12 mouse cellular contexts compared by ENCODE assay signal in the genomic region with DNA sequence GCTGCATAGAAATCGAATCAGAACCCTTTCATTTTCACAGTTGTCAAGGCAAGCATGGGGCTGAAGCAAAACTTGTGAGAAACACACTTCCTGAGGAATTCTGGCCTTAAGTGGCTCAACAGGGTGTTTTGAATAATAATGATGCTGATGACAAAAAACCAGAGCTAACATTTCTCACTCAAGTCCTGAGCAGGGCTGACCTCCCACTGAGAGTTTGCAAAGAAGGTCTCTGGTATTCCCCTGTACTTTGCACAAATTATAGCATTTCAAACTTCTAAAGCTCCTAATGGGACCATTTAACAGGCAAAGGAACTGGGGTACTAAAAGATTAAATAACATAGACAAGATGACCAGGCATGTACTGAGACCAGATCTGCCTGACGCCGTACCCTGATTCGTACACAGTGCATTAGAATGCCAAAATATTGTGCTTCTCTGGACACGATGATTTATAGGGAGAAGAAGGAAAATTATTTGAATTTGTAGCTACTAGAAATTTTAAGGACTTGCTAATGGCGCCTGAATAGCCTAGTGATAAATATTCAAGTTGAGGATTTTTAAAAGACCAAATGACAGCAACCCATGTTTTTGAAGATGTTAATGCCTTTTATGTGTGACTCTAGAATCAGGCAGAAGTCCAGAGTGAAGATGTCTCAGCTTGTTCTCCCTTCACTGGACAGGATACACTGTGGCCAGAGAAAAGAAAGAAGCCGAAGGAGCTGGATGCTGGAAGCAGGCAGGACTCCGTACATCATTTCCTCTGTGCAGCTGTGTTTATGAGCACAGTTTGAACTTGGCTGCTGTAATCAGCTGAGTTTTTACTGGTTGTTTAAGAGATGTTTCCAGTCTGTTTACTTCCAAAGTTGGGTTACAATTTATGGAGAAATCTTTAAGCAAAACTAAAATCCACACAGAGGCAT.
DNase-seq lines count a peak whose midpoint lies in the region; ATAC-seq lines count a peak whose summit lies in the region.
"Had no signal": no experiment of that assay in that cellular context is flagged by ENCODE, and none has a peak within 500 bp of the region (broad histone marks: within the 10 kb centered on the region; RNA-seq: fewer than 3 reads in every experiment).

No protein-coding gene starts in this region.

- DNase-seq in gastrocnemius, adult 18-20 months (ENCODE audit: low spot score): peak; percentile 5
- DNase-seq in gastrocnemius, postnatal 14 days: no peak
- DNase-seq in limb, embryonic 11.5 days (ENCODE audit: low spot score): no peak
- DNase-seq in limb, embryonic 10.5 days (ENCODE audit: low spot score): no peak
- peak; percentile 9 for DNase-seq in ES-CJ7 (ENCODE audit: low read depth, low spot score)
- DNase-seq in R1 (ENCODE audit: low read depth, low spot score): peak; percentile 59
- DNase-seq: adrenal gland, postnatal 10 days; kidney, postnatal 25 days had no signal

- no peaks in the 10 kb centered on the region for H3K27me3 ChIP-seq in limb, embryonic 11.5 days (ENCODE audit: control insufficient read depth, insufficient read depth, low read length)
- no peaks in the 10 kb centered on the region for H3K27me3 ChIP-seq in limb, embryonic 10.5 days (ENCODE audit: low read depth, poor library complexity, severe bottlenecking)
- H3K27me3 ChIP-seq: CH12.LX; hindbrain, embryonic 13.5 days had no signal

- peak; percentile 36; the same call in 1 of the 2 replicates for ATAC-seq in limb, embryonic 11.5 days (ENCODE audit: insufficient number of reproducible peaks, low FRiP score, low TSS enrichment, low read depth)
- ATAC-seq in megakaryocyte-erythroid progenitor cell, adult 5-6 weeks (replicated peaks; ENCODE audit: low FRiP score, low TSS enrichment, poor library complexity, severe bottlenecking): no peak

- no peak overlapping the region for H3K27ac ChIP-seq in limb, embryonic 11.5 days (replicated peaks; ENCODE audit: low read depth, low read length)
- no peak overlapping the region for H3K27ac ChIP-seq in limb, embryonic 10.5 days
- H3K27ac ChIP-seq: hindbrain, embryonic 13.5 days had no signal

- 63% methylated on average over 8 of the region's 8 CpGs for WGBS in limb, embryonic 11.5 days
- WGBS in limb, embryonic 10.5 days: 81% methylated on average over 8 of the region's 8 CpGs

- no peaks in the 10 kb centered on the region for H3K4me1 ChIP-seq in limb, embryonic 11.5 days (ENCODE audit: control insufficient read depth, insufficient read depth, low read length)
- no peaks in the 10 kb centered on the region; the same call in 1 of the 2 replicates for H3K4me1 ChIP-seq in limb, embryonic 10.5 days
- H3K4me1 ChIP-seq: hindbrain, embryonic 13.5 days had no signal

- H3K4me2 ChIP-seq in limb, embryonic 11.5 days (ENCODE audit: low read depth, severe bottlenecking): no peak overlapping the region
- H3K4me2 ChIP-seq: hindbrain, embryonic 13.5 days; liver, embryonic 11.5 days had no signal

- intact Hi-C loops in gastrocnemius, postnatal 14 days (cut with DNase I; ENCODE audit: low total_unique reads): no loop called here

- no peaks in the 10 kb centered on the region for H3K36me3 ChIP-seq in limb, embryonic 11.5 days (ENCODE audit: control insufficient read depth, insufficient read depth, low read length)
- no peaks in the 10 kb centered on the region for H3K36me3 ChIP-seq in limb, embryonic 10.5 days
- H3K36me3 ChIP-seq: hindbrain, embryonic 13.5 days had no signal

- H3K4me3 ChIP-seq in limb, embryonic 11.5 days (ENCODE audit: low read depth, low read length): no peak overlapping the region
- H3K4me3 ChIP-seq in limb, embryonic 10.5 days: no peak overlapping the region
- H3K4me3 ChIP-seq: hindbrain, embryonic 13.5 days had no signal

- no peaks in the 10 kb centered on the region for H3K9me3 ChIP-seq in limb, embryonic 11.5 days (ENCODE audit: control insufficient read depth, low read length)
- no peaks in the 10 kb centered on the region for H3K9me3 ChIP-seq in limb, embryonic 10.5 days (replicated peaks)
- H3K9me3 ChIP-seq: hindbrain, embryonic 13.5 days had no signal

- no peak overlapping the region for H3K9ac ChIP-seq in limb, embryonic 11.5 days (ENCODE audit: low read length)
- H3K9ac ChIP-seq: hindbrain, embryonic 13.5 days had no signal

Comparison
In these comparisons a context has a peak if more than half of its experiments do, and no peak if none do; other contexts are left out.
1. DNase-seq: peak in gastrocnemius, adult 18-20 months (single experiment), ES-CJ7 (single experiment) and R1 (single experiment); none in gastrocnemius, postnatal 14 days (single experiment), limb, embryonic 11.5 days (single experiment) and limb, embryonic 10.5 days (single experiment).